ENCODE assay signal across 12 mouse cellular contexts in the genomic region with DNA sequence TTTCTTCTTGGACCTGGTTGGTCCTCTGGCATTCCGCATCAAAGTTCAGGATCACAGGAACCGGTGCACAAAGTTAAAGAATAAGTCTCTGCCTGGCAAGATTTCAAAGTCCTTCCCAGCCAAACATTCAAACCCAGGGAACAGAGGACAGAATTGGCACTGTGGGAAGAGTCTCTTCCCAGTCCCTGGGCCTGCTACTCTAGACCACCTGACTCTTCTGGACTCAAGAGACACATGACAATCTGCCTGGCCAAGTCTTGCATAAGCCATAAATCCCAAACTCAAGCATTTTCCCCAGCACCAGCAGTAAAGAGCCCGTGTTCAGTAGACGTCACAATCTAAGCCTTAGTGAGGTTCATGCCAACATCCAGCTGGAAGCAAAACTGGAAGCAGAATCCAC. TPM values are rescaled to one million over a fixed set of nuclear protein-coding genes. Genes with fewer than 3 reads are reported as not detected.
DNase-seq lines count a peak whose midpoint lies in the region; ATAC-seq and TF ChIP-seq lines count a peak whose summit lies in the region.
"Had no signal": no experiment of that assay in that cellular context is flagged by ENCODE, and none has a peak within 500 bp of the region (broad histone marks: within the 10 kb centered on the region; RNA-seq: fewer than 3 reads in every experiment).

No protein-coding gene starts in this region.

- peak; percentile 42 for ATAC-seq in kidney, postnatal 0 days (replicated peaks; ENCODE audit: low FRiP score, low read depth)
- ATAC-seq in forebrain, embryonic 16.5 days, result no peak
- ATAC-seq: forebrain, embryonic 14.5 days; intestine, embryonic 15.5 days had no signal

- peaks cover 5% of the 10 kb centered on the region; the same call in 1 of the 2 replicates for H3K4me1 ChIP-seq in lung, adult 2 months (ENCODE audit: control insufficient read depth, insufficient read depth, low read length)
- no peaks in the 10 kb centered on the region for H3K4me1 ChIP-seq in kidney, postnatal 0 days (replicated peaks; ENCODE audit: insufficient read depth, low read length)
- peaks cover 9% of the 10 kb centered on the region for H3K4me1 ChIP-seq in forebrain, embryonic 16.5 days (replicated peaks; ENCODE audit: control insufficient read depth, insufficient read depth, low read length)

- no peak overlapping the region for H3K4me3 ChIP-seq in lung, adult 2 months (replicated peaks; ENCODE audit: extremely low read depth, low read depth, low read length)
- H3K4me3 ChIP-seq in kidney, postnatal 0 days (replicated peaks; ENCODE audit: low read depth, low read length), result no peak overlapping the region
- no peak overlapping the region for H3K4me3 ChIP-seq in forebrain, embryonic 16.5 days (replicated peaks; ENCODE audit: low read length)
- H3K4me3 ChIP-seq: intestine, embryonic 15.5 days had no signal

- WGBS in lung, adult 2 months, result 56% methylated on average over 4 of the region's 4 CpGs
- 78% methylated on average over 4 of the region's 4 CpGs for WGBS in kidney, postnatal 0 days
- 85% methylated on average over 4 of the region's 4 CpGs for WGBS in forebrain, embryonic 16.5 days

- H3K36me3 ChIP-seq in kidney, postnatal 0 days (ENCODE audit: insufficient read depth, low read length), result peaks cover 29% of the 10 kb centered on the region
- H3K36me3 ChIP-seq in forebrain, embryonic 16.5 days (ENCODE audit: control insufficient read depth, insufficient read depth), result peaks cover 9% of the 10 kb centered on the region

- H3K4me2 ChIP-seq in kidney, postnatal 0 days (ENCODE audit: low read length), result no peak overlapping the region
- H3K4me2 ChIP-seq in forebrain, embryonic 16.5 days (ENCODE audit: low read length), result no peak overlapping the region
- H3K4me2 ChIP-seq: intestine, embryonic 15.5 days had no signal

- no peaks in the 10 kb centered on the region for H3K9me3 ChIP-seq in kidney, postnatal 0 days (replicated peaks; ENCODE audit: low read length)
- H3K9me3 ChIP-seq in forebrain, embryonic 16.5 days (ENCODE audit: control insufficient read depth, low read length), result no peaks in the 10 kb centered on the region
- H3K9me3 ChIP-seq: intestine, embryonic 15.5 days had no signal

- TF ChIP-seq POLR2A in lung, adult 2 months (IDR thresholded peaks at IDR 0.05; ENCODE audit: borderline replicate concordance, extremely low read depth, low read depth, low read length), result no peak

- no peak overlapping the region for H3K9ac ChIP-seq in kidney, postnatal 0 days (ENCODE audit: low read depth, low read length)
- H3K9ac ChIP-seq in forebrain, embryonic 16.5 days (replicated peaks; ENCODE audit: low read depth, low read length), result no peak overlapping the region
- H3K9ac ChIP-seq: intestine, embryonic 15.5 days had no signal

- intact Hi-C loops in heart, postnatal 36 days (cut with DNase I), result no loop called here

- DNase-seq in heart, adult 11 months, result peak; percentile 96
- DNase-seq in heart, postnatal 36 days, result no peak
- peak; percentile 38 for DNase-seq in lung, postnatal 10 days
- no peak for DNase-seq in lung, adult 2 months
- DNase-seq in kidney, postnatal 0 days (ENCODE audit: low spot score), result no peak
- peak; percentile 69 for DNase-seq in skeletal muscle tissue, adult 2 months (ENCODE audit: low read depth, low spot score)
- no peak for DNase-seq in layer of hippocampus, adult 9-10 months (ENCODE audit: low spot score)

- no peak overlapping the region for H3K27ac ChIP-seq in kidney, postnatal 0 days
- H3K27ac ChIP-seq in forebrain, embryonic 16.5 days (ENCODE audit: low read length), result no peak overlapping the region
- H3K27ac ChIP-seq: intestine, embryonic 15.5 days had no signal

- H3K27me3 ChIP-seq in kidney, postnatal 0 days (ENCODE audit: insufficient read depth, low read length), result no peaks in the 10 kb centered on the region
- no peaks in the 10 kb centered on the region for H3K27me3 ChIP-seq in forebrain, embryonic 16.5 days (replicated peaks; ENCODE audit: control insufficient read depth, insufficient read depth, low read length)
- H3K27me3 ChIP-seq: intestine, embryonic 15.5 days had no signal

- TF ChIP-seq CTCF in lung, adult 2 months (IDR thresholded peaks at IDR 0.05; ENCODE audit: insufficient read depth, low read length), result no peak
- no peak for TF ChIP-seq CTCF in kidney, postnatal 0 days (IDR thresholded peaks at IDR 0.05; ENCODE audit: low read depth)

RNA-seq across cellular contexts. Expression of gene Wdr91, which starts 4.0 kb away (rescaled TPM):
- 10 to 100 TPM; 11.4 to 15.5 TPM for total RNA-seq in heart, postnatal 36 days (2021)
- 25.4 and 30.4 TPM in 2 replicates for polyA plus RNA-seq in lung, adult 2 months (2012; rRNA removed)
- polyA plus RNA-seq in kidney, postnatal 0 days (2015; fragmentation: Nextera tagmentation; extraction: Ambion mirVana), result 10.2 and 10.6 TPM in 2 replicates
- 11.8 and 12.9 TPM in 2 replicates for polyA plus RNA-seq in forebrain, embryonic 16.5 days (2015; fragmentation: Nextera tagmentation; extraction: Ambion mirVana)

RNA-seq across cellular contexts. Expression of gene Stra8, which starts 13.3 kb away (rescaled TPM):
- not detected for total RNA-seq in heart, postnatal 36 days (2021)
- polyA plus RNA-seq in lung, adult 2 months (2012; rRNA removed), result not detected in 2 replicates
- not detected in 2 replicates for polyA plus RNA-seq in kidney, postnatal 0 days (2015; fragmentation: Nextera tagmentation; extraction: Ambion mirVana)
- polyA plus RNA-seq in forebrain, embryonic 16.5 days (2015; fragmentation: Nextera tagmentation; extraction: Ambion mirVana), result not detected in 2 replicates
- total RNA-seq: left cerebral cortex, postnatal 14 days; megakaryocyte, adult 5-6 weeks had no signal
- polyA plus RNA-seq: forebrain, embryonic 14.5 days; intestine, embryonic 15.5 days had no signal

RNA-seq across cellular contexts. Expression of gene Cyren, which starts 28.8 kb away (rescaled TPM):
- 1 to 10 TPM; 2.3 to 3.5 TPM for total RNA-seq in heart, postnatal 36 days (2021)
- 8.5 and 8.8 TPM in 2 replicates for polyA plus RNA-seq in lung, adult 2 months (2012; rRNA removed)
- 9.6 and 9.9 TPM in 2 replicates for polyA plus RNA-seq in kidney, postnatal 0 days (2015; fragmentation: Nextera tagmentation; extraction: Ambion mirVana)
- polyA plus RNA-seq in forebrain, embryonic 16.5 days (2015; fragmentation: Nextera tagmentation; extraction: Ambion mirVana), result 12.5 and 12.7 TPM in 2 replicates

RNA-seq across cellular contexts. Expression of gene Tmem140, which starts 43.7 kb away (rescaled TPM):
- total RNA-seq in heart, postnatal 36 days (2021), result 10 to 100 TPM; 34.9 to 38.0 TPM
- polyA plus RNA-seq in lung, adult 2 months (2012; rRNA removed), result 71.8 and 74.8 TPM in 2 replicates
- polyA plus RNA-seq in kidney, postnatal 0 days (2015; fragmentation: Nextera tagmentation; extraction: Ambion mirVana), result 6.2 and 7.3 TPM in 2 replicates
- polyA plus RNA-seq in forebrain, embryonic 16.5 days (2015; fragmentation: Nextera tagmentation; extraction: Ambion mirVana), result 1.1 and 1.5 TPM in 2 replicates

Comparison
In these comparisons a context has a peak if more than half of its experiments do, and no peak if none do; other contexts are left out.
1. DNase-seq: peak in heart, adult 11 months (single experiment), lung, postnatal 10 days (single experiment) and skeletal muscle tissue, adult 2 months (single experiment); none in heart, postnatal 36 days (0 of 2), lung, adult 2 months (single experiment), kidney, postnatal 0 days (single experiment) and layer of hippocampus, adult 9-10 months (single experiment).